Mouse (Mus musculus) kidney, postnatal 4 days (tissue): ENCODE measurements at regions not wholly inside any gene's neighbourhood (a gene's known extent, or its start where the extent isn't known, plus 50 kb on each side); places are given as distances from the start of the nearest gene placed in this dataset.
"Not testable (repeated sequence)": the region's sequence is repeated elsewhere in the genome, so short reads cannot be mapped to it uniquely, and the experiment has no call there.

ENCODE experiments used
- DNase-seq, 2 experiments: peaks; one replicate each; pipeline ENCODE4 v3.0.0; 2021; ENCODE audit warnings: mixed read lengths in 2 of 2

DNA sequence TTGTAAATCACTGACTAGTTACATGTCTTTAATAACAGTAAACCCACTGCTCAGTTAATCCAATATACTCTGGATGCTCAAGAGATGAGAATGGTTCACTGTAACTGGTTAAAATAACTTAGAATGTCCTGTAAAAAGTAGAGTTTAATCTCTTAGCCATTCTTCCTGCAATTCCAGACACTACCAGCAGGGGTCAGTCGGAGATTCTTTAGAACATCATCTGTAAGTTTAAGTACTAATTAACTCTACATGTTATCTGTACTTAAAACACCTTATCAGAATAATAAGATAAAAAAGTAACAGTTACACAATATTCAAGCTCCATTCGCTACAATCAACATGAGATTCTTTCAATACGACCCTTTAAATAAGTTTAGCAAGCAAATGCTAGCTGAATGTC lies 58.7 kb upstream of the Olig3 start:
- peak; percentile 8 to 14 for DNase-seq

DNA sequence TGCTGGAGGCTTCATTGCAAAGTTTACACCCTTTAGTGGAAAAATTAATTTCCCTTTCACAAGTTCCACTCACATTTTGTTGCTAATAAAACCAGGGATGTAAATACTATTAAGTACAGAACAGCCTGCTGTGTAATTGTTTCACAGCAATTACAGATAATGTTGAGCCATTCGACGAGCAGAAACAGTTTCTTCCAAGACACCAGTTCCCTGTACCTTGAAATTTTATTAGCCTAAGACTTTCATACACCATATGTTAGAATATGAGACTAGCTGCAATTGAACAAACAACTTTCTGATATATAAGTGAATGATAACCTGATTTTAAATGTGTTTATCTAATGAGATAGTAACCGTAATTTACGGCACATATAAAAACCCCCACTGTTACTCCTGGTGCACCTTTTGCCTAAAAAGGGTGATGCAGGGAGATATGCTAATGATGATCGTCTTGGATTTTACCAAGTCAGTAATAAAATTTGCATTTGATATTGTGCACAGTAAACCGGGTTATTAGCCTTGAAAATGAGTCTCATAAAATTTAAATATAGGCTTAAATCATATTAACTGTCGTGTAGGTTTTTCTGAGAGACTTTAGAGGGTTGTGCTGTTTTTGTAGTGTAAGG lies 60.8 kb upstream of the Olig3 start:
- no peak for DNase-seq

- no peak for DNase-seq
Observed at GRCm38 (mm10) chr10:19291474-19291873, 64.9 kb upstream of the Olig3 start.

GRCm38 (mm10) chr10:19291039-19291438 lies 65.3 kb upstream of the Olig3 start:
- not testable (repeated sequence) for DNase-seq

DNA sequence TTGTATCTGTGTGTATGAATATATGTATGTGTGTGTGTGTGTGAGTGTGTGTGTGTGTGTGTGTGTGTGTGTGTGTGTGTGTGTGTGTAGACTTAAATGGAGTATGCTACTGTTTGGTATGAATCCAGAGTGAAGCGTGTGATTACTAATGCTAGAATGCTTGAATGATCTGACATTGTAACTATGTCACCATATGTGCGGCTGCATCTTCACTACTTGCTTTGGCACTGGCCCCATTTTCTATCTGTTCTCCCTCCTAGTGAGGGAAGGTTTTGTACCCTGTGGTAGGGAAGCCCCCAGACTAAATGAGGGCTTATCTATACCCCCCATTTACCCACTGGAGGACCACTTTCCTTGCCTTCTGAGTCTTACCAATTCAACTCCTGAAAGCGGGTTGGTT lies 74.2 kb upstream of the Olig3 start:
- DNase-seq: no peak

GRCm38 (mm10) chr10:19281021-19281420 lies 75.3 kb upstream of the Olig3 start:
- DNase-seq: no peak

DNA sequence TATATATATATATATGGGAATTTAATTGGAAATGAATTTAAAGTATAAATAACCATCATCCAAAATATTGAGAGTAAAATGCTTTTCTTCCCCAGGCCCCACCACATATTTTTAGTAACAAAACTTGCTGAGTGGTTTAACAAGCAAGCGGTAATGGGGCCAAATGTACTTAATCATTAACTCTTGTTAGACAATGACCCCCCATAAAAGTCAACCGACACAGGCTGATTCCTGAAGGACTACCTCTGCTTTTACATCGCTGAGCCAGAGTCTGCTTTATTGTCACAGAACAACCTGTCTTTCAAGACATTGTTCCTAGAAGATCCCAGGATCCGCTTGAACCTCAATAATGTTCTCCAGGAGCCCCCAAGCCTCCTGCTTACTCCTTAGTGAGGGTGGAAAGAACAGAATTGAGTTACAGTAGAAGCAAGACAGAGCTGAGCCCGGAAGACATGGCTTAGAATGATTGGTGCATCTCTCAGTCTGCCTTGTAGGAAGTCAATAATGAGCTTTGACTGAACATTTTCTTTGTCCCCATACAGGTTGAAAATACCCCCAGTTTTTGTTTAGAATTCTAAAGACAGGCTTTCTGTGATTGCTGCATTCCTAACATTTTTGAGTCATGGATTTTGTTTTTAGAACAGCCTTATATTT lies 78.0 kb upstream of the Olig3 start:
- no peak for DNase-seq

GRCm38 (mm10) chr10:19277103-19277827 lies 79.1 kb upstream of the Olig3 start:
- no peak for DNase-seq

GRCm38 (mm10) chr10:19274985-19275384 lies 81.3 kb upstream of the Olig3 start:
- DNase-seq: no peak

GRCm38 (mm10) chr10:19269418-19269817 lies 86.9 kb upstream of the Olig3 start:
- no peak for DNase-seq

DNA sequence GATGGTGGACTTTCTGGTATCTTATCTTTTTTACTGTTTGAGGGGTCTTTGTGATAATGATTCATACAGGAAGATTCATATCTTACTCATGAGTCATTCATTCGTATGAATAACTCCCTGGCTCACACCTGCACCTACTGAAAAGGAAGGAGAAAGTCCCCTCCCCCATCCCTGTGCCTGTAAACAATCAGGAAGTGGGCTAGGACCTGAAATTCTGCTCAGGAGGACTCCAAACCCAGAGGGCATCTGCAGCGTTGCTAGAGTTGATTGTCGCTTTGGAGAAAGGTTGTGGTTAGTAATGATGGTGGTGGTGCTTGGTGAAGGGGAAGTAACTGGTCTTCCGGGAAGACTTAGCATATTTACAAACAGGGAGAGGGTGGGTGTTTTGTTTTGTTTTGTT lies 88.3 kb upstream of the Olig3 start:
- no peak for DNase-seq

DNA sequence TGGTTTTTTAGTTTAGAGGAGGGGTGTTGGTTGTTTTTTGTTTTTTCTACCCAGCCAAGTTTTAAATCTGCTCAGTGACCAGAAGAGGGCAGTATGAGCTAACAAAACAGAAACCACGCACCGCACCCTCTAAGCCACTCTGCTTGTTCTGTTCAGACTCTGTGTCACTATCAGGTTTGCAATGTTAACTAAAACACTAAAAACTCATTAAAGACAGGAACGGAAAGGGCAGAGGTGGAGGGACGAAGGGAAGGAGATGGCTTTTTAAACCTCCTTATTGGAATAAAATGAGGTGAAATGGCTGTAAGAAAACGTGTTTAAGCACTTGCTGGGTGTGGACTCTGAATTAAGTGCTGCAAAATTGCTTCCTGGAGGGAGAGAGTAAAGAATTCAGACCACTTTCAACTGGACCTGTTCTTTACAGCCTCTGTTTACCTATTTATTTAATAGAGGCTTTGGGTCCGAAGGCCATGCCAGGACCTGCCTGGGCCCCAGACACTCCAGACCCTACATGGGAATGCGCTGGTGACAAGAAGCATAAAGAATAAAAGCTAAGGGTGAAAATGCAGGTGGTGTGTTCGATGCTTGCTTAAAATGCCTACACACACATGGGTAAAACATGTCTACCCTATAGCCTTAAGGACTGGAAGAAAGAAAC lies 116.1 kb upstream of the Olig3 start:
- peak; percentile 37 to 57 for DNase-seq

DNA sequence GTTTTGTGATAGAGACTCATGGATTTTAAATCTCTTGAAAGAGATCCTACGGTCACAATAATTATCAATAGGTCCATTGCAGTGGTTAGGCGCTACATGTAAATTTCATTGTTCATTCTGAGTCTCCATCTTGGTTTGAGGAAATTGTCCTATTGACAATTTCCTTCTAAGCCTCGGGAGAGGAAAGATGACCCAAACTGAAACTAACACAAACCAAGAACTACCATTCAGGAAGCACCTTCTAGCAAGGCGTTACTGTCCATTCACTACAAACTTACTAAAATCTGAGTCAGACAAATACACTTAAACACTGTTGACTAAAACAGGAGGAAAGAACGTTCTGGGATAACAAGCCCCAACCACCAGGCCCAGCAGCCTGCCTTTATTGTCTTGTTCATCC lies 140.1 kb upstream of the Olig3 start:
- no peak for DNase-seq

- DNase-seq: no peak
Observed at GRCm38 (mm10) chr10:19209751-19210150, 146.6 kb upstream of the Olig3 start.

GRCm38 (mm10) chr10:19208101-19208722 lies 148.1 kb upstream of the Olig3 start:
- no peak for DNase-seq

GRCm38 (mm10) chr10:19207505-19207904 lies 148.8 kb upstream of the Olig3 start:
- DNase-seq: no peak

DNA sequence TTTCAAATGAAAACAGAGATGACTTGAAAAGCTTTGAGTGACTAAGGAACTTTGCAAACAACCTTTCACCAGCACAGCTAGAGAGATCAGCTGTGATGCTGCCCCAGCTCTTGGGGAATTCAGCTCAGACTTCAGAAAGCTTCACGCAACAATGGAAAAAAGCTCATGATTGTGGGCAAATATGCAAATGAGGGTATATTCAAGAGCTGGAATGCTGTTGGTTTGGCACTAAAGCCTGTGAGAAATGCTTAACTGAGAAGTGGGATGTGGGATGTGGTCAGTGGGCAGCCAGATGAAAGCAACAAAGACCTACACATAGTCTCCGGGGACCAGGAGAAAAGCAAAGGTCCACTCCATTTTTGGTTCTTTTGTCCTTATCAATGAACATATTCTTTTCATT lies 156.0 kb upstream of the Olig3 start:
- no peak for DNase-seq

- DNase-seq: no peak
Observed at GRCm38 (mm10) chr10:19195676-19196075, 160.7 kb upstream of the Olig3 start.

DNA sequence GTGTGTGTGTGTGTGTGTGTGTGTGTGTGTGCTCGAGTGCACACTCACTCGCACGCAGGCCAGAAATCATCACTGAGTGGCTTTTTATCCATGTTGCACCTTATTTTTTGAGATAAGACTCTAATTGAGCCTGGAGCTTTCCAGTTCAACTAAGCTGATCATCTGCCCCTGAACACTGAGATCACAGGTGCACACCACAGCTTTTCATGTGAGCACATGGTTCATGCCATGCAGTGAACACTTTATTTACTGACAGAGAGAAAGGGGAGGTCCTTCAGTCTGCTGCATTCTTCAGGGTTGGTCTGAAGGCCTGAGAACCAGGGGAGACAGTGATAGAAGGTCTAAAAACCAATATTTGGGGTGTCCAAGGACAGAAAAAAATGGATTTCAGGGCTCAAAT lies 161.7 kb upstream of the Olig3 start:
- DNase-seq: no peak

DNA sequence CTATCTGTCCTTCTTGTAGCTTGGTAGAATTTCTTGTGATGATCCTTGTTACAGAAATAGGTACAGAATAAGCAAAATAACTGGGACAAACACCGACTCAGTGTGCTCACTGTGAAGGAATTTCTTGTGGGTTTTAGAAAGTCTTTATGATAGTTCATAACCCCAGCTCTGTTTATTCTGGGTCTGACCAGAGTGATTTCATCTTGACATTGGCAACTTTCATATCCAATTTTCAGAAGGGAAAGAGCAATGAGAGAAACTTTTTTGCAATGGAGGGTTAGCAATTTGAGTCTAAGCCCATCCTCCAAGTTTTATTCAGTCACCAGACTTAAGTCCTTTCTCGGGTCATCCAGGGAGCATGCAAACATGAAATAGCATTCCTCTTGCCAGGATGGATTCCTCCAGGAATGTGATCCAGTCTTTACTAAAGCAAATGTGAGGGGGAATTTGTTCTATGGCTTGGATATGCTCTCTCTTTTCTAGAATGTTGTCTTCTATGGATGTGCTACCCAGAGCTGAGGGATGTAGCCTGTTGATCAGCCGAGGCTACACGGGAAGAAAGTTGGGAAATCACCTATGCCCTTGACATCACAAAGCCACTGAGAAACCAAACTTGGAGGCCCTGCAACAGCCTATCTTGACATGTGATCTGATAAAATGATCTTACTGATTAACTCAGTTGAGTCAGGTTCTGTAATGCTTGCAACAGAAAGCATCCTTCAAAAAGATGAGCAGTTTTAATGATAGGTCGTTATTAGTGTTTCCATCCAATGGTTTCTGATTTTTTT lies 163.2 kb upstream of the Olig3 start:
- no peak for DNase-seq

DNA sequence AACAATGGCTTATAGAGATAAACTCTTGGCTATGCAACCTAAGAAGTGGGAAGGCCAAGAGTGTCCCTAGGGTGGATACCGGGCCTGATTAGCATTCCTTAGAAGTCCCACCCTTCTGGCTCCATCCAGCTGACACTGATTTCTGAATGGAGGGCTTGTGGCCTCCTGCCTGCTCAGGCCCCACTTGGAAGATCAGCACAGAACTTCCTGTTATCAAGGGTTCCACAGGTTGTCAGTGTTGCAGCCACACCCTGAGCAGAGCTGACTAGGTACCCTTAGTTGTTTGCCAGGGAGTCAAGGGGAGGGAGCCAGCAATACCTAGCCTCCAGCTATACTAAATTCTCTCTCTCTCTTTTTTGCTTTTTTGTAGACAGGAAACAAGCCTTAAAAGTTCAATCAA lies 164.1 kb upstream of the Olig3 start:
- peak; percentile 16 to 26 for DNase-seq

DNA sequence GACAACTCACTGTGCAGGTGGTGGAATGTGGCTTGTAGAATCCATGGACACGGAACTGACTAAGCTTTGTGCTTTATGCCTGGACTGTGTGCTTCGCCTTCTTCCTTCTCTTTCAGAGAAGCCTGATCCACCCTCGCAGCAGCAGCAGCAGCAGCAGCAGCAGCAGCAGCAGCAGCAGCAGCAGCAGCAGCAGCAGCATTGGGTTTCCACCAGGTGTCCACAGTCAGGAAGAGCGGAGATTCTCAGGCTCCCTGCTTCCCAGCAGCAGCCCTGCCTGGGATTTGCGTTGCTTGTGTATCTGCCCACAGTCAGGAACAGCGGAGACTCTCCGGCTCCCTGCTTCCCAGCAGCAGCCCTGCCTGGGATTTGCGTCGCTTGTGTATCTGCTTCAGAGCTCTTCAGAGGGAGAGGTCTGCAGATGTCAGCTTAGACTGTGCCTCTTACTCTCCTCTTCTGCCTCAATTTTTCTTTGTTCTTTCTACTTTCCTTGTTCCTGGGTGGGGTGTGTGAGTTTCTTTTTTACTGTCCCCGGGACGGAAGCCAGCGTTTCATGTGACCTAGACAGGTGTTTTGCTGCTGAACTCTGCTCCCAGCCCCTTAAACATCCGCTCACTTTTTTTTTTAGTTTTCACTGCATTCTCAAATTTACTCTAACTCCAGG lies 168.1 kb upstream of the Olig3 start:
- peak; percentile 25 to 38 for DNase-seq
